Mouse (Mus musculus) granulocyte monocyte progenitor cell, adult 5-6 weeks (primary cell): ENCODE measurements around the gene Nphp1. TPM values are rescaled to one million over a fixed set of nuclear protein-coding genes. Genes with fewer than 3 reads are reported as not detected.

Experiments
- ATAC-seq: replicated peaks from 2 replicates; pipeline ENCODE4 v1.8.0; 2016; ENCODE audit warnings: mild to moderate bottlenecking, moderate TSS enrichment, inconsistent platforms; ENCODE audit not compliant: poor library complexity, severe bottlenecking
- total RNA-seq, 2 experiments: library from RNA; stranded (forward) in 1 of 2; stranded (reverse) in 1 of 2; fragments of 200-712, 200-1000 nt in 1 of 2; fragments of >200 nt in 1 of 2; fragmentation: Nextera tagmentation in 1 of 2; gene quantifications; 2 replicates each; pipeline ENCODE4 v1.2.3; 2014 to 2017

Gene Nphp1
- total RNA-seq, 2 experiments from 2014 or later, result 14.8 TPM

DNA sequence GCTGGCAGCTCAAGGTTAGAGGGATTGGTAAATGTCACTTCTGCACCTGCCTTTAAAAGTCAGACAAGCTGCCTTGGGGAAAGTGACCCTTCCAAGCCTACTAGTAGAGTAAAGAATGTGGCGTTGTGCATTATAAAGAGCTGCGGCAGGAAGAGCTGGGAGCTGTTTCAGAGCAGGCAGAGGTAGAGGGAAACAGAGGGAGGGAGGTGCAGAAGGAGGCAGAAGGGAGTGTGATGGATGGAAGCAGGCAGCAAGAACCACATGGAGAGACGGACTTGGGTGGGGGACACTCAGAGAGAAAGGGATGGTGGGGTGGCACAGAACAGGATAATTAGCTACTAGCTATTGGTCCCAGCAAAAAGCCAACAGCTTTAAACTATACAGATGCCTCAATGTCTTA, 80.6 kb downstream of the Nphp1 start:
- ATAC-seq, result no peak

DNA sequence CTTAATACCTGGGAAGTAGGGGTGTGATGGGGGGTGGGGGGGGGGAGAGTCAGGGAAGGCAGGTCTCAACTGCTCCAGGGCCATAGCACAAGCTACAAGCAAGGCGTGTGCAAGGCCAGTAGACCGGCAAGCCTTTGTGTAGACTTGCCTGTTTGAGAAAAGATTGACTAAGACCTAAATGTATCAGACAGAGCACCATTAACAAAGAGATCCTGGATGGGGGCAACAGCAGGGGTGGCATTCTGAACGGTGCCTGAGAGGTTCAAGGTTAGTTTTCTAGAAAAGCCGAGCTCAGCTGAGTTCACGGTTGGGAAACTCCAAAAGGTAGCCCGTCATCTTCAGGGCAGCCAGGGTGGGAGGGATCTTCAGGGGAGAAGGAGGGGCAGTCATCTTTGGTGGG, 83.4 kb downstream of the Nphp1 start:
- ATAC-seq, result no peak

Other genes starting within 250 kb of the Nphp1 start
- not detected in 2 replicates for gene Prom2, start 247.4 kb downstream of the Nphp1 start, total RNA-seq (2014; fragmentation: Nextera tagmentation)
- not detected in 2 replicates for gene Prom2, start 247.4 kb downstream of the Nphp1 start, total RNA-seq (2017)
- 4.0 and 5.8 TPM in 2 replicates for gene Zfp661, start 201.8 kb downstream of the Nphp1 start, total RNA-seq (2014; fragmentation: Nextera tagmentation)
- 4.4 and 5.2 TPM in 2 replicates for gene Zfp661, start 201.8 kb downstream of the Nphp1 start, total RNA-seq (2017)
- gene Mrps5, start 201.7 kb downstream of the Nphp1 start, total RNA-seq (2014; fragmentation: Nextera tagmentation), result 45.4 and 54.2 TPM in 2 replicates
- 137 and 187 TPM in 2 replicates for gene Mrps5, start 201.7 kb downstream of the Nphp1 start, total RNA-seq (2017)
- gene Mal, start 132.2 kb downstream of the Nphp1 start, total RNA-seq (2014; fragmentation: Nextera tagmentation), result not detected in 2 replicates
- gene Mal, start 132.2 kb downstream of the Nphp1 start, total RNA-seq (2017), result not detected in 2 replicates
- gene Mall, start 59.0 kb downstream of the Nphp1 start, total RNA-seq (2014; fragmentation: Nextera tagmentation), result not detected in 2 replicates
- not detected in 2 replicates for gene Mall, start 59.0 kb downstream of the Nphp1 start, total RNA-seq (2017)
- gene Mtln, start 3.6 kb upstream of the Nphp1 start, total RNA-seq (2014; fragmentation: Nextera tagmentation), result 27.5 and 38.7 TPM in 2 replicates
- 38.6 and 44.3 TPM in 2 replicates for gene Mtln, start 3.6 kb upstream of the Nphp1 start, total RNA-seq (2017)
- 26.9 and 56.1 TPM in 2 replicates for gene Bub1, start 43.0 kb upstream of the Nphp1 start, total RNA-seq (2014; fragmentation: Nextera tagmentation)
- 61.3 and 66.2 TPM in 2 replicates for gene Bub1, start 43.0 kb upstream of the Nphp1 start, total RNA-seq (2017)
- not detected in 2 replicates for gene Acoxl, start 50.0 kb upstream of the Nphp1 start, total RNA-seq (2014; fragmentation: Nextera tagmentation)
- 0.17 TPM in 1 of 2 replicates, not detected in the other for gene Acoxl, start 50.0 kb upstream of the Nphp1 start, total RNA-seq (2017)